Mouse (Mus musculus): ENCODE data around the gene Nuak2. TPM values are rescaled to one million over a fixed set of nuclear protein-coding genes. Genes with fewer than 3 reads are reported as not detected.

Nuak2 gene
- total RNA-seq, 1 experiment, result 8.0 TPM

DNA sequence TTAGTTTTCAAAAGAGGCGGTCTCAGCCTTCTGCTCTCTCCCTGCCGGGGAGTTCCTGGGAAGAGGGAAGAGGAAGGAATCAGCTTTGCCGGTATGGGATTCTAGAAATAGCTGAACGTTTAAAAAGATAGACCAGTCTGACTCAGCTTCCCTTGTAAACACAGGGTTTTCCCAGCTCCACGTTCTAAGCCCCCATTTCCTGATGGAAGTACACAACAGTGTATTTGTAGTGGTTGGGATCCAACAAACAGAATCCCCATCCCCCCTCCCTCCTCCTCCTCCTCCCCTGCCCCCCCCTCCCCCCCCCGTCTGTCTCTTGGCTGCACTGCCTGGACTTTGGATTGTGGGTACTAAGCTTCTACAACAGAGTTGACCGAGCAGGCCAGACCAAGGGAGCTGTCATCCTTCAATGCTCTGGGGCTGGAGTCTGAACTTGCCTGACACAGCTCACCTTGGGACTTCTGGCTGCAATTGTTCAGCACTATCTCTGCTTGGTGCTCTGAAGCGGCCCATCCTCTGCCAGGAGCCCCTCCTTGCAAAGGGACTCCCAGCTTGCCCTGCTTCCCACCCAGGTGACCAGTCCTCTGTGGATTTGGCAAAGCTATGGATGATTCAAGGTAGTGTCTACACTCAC lies 22.2 kb downstream of the Nuak2 start:
- H3K9ac ChIP-seq (ENCODE audit: insufficient read depth, low read depth, low read length, poor library complexity, severe bottlenecking), result no peak overlapping the region
- no peaks in the 10 kb centered on the region for H3K36me3 ChIP-seq (ENCODE audit: control insufficient read depth, insufficient read depth, low read length, poor library complexity, severe bottlenecking)
- no peak overlapping the region for H3K27ac ChIP-seq (ENCODE audit: insufficient read depth, low read depth, low read length, poor library complexity, severe bottlenecking)
- in situ Hi-C loops (cut with MboI; ENCODE audit: low sequenced_read_pairs in 2 of 2, unreplicated experiment in 2 of 2), result no loop called here
- H3K9me3 ChIP-seq (ENCODE audit: control insufficient read depth, insufficient read depth, low read depth, low read length), result no peaks in the 10 kb centered on the region
- peaks cover 23 to 38% of the 10 kb centered on the region in 2 experiments for H3K4me1 ChIP-seq (ENCODE audit: control insufficient read depth in 2 of 2, insufficient read depth in 2 of 2, low read length in 2 of 2, poor library complexity in 1 of 2)
- DNase-seq (ENCODE audit: low read depth, low spot score), result no peak
- H3K4me3 ChIP-seq (ENCODE audit: insufficient read depth in 1 of 2, low read depth in 1 of 2, low read length in 2 of 2, poor library complexity in 1 of 2, severe bottlenecking in 1 of 2), result no peak overlapping the region
- TF ChIP-seq CHD2 (IDR thresholded peaks at IDR 0.05; ENCODE audit: low read depth, low read length), result no peak
- TF ChIP-seq ZNF384 (IDR thresholded peaks at IDR 0.05; ENCODE audit: low read depth, low read length), result no peak
- TF ChIP-seq MAFK (IDR thresholded peaks at IDR 0.05; ENCODE audit: insufficient read depth, low read depth, low read length), result no peak
- TF ChIP-seq ZC3H11A (IDR thresholded peaks at IDR 0.05; ENCODE audit: borderline replicate concordance, low read depth, low read length), result no peak
- no peak for TF ChIP-seq HCFC1 (IDR thresholded peaks at IDR 0.05; ENCODE audit: borderline replicate concordance, insufficient read depth, low read length)

DNA sequence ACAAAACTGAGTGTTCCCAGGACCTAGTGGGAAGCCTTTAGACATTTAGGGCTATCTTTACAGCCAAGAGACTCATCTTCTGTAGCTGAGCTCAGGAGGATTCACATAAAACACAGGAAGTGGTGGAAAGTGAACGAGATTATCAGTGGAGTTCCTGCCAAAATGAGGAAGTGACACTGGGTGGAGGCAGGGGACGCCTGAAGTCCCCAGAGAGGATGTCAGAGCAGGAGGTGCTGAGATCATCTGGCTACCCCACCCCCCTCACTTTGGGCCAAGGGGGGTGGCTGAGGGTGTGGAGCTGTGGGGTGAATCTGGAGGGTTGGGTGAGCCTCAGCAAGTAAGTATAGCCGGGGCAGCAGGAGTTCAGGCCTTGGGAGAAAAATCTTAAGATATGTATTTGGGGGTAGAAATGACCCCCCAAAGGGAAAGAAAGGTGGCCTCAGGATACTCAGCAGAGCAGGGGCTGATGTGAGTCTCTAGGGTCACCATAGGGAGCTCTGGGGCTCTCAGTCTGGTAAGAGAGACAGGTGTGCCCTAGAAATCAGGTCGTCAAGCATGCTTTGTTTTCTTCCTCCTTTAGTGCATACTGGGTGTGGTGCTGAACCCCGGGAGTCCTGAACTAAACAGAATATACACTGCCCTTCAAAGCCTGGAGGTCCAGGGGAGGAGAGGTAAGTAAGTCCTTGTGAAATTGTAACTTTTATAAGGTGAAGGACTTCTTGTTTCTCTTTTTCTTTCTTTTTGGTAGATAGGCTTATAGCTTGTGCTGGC lies 26.0 kb downstream of the Nuak2 start:
- Histone ChIP-seq H3K36me3 (ENCODE audit: control insufficient read depth, insufficient read depth, low read length, poor library complexity, severe bottlenecking) (no peaks in the 10 kb centered on the region), H3K4me1 (ENCODE audit: control insufficient read depth in 2 of 2, insufficient read depth in 2 of 2, low read length in 2 of 2, poor library complexity in 1 of 2) (peaks cover 12 to 22% of the 10 kb centered on the region in 2 experiments), H3K9me3 (ENCODE audit: control insufficient read depth, insufficient read depth, low read depth, low read length) (no peaks in the 10 kb centered on the region), H3K27ac (ENCODE audit: insufficient read depth, low read depth, low read length, poor library complexity, severe bottlenecking) (peak overlapping the region; percentile 23), H3K9ac (ENCODE audit: insufficient read depth, low read depth, low read length, poor library complexity, severe bottlenecking) (no peak overlapping the region), H3K4me3 (ENCODE audit: insufficient read depth in 1 of 2, low read depth in 1 of 2, low read length in 2 of 2, poor library complexity in 1 of 2, severe bottlenecking in 1 of 2) (no peak overlapping the region)
- no peak for DNase-seq (ENCODE audit: low read depth, low spot score)
- no peak for TF ChIP-seq HCFC1 (IDR thresholded peaks at IDR 0.05; ENCODE audit: borderline replicate concordance, insufficient read depth, low read length)
- no peak for TF ChIP-seq MAFK (IDR thresholded peaks at IDR 0.05; ENCODE audit: insufficient read depth, low read depth, low read length)
- no peak for TF ChIP-seq CHD2 (IDR thresholded peaks at IDR 0.05; ENCODE audit: low read depth, low read length)
- TF ChIP-seq ZC3H11A (IDR thresholded peaks at IDR 0.05; ENCODE audit: borderline replicate concordance, low read depth, low read length), result no peak
- TF ChIP-seq ZNF384 (IDR thresholded peaks at IDR 0.05; ENCODE audit: low read depth, low read length), result no peak
- in situ Hi-C loops (cut with MboI; ENCODE audit: low sequenced_read_pairs in 2 of 2, unreplicated experiment in 2 of 2), result no loop called here

DNA sequence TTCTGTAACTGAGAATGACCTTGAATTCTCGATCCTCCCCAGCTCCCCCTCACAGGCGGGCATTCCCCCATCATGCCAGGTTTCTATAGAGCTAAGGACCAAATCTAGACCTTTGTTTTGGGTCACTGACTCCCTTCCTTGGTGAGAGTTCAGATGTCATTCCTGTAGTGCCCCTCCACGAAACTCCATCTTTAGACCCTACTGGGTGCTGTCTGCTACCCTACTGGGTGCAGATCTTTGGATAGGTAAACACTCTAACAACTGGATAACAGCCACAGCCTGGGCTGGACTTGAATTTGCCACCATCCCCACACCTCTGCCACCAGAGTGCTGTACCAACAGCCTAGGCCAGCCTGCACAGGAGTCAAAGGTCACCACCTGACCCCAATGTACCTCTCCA lies 26.6 kb downstream of the Nuak2 start:
- TF ChIP-seq ZNF384 (IDR thresholded peaks at IDR 0.05; ENCODE audit: low read depth, low read length) (no peak), ZC3H11A (IDR thresholded peaks at IDR 0.05; ENCODE audit: borderline replicate concordance, low read depth, low read length) (no peak), HCFC1 (IDR thresholded peaks at IDR 0.05; ENCODE audit: borderline replicate concordance, insufficient read depth, low read length) (no peak), CHD2 (IDR thresholded peaks at IDR 0.05; ENCODE audit: low read depth, low read length) (no peak), MAFK (IDR thresholded peaks at IDR 0.05; ENCODE audit: insufficient read depth, low read depth, low read length) (no peak)
- no peak for DNase-seq (ENCODE audit: low read depth, low spot score)
- in situ Hi-C loops (cut with MboI; ENCODE audit: low sequenced_read_pairs in 2 of 2, unreplicated experiment in 2 of 2), result no loop called here
- Histone ChIP-seq H3K36me3 (ENCODE audit: control insufficient read depth, insufficient read depth, low read length, poor library complexity, severe bottlenecking) (no peaks in the 10 kb centered on the region), H3K9me3 (ENCODE audit: control insufficient read depth, insufficient read depth, low read depth, low read length) (no peaks in the 10 kb centered on the region), H3K4me1 (ENCODE audit: control insufficient read depth in 2 of 2, insufficient read depth in 2 of 2, low read length in 2 of 2, poor library complexity in 1 of 2) (peaks cover 10 to 22% of the 10 kb centered on the region in 2 experiments), H3K4me3 (ENCODE audit: insufficient read depth in 1 of 2, low read depth in 1 of 2, low read length in 2 of 2, poor library complexity in 1 of 2, severe bottlenecking in 1 of 2) (no peak overlapping the region), H3K27ac (ENCODE audit: insufficient read depth, low read depth, low read length, poor library complexity, severe bottlenecking) (no peak overlapping the region), H3K9ac (ENCODE audit: insufficient read depth, low read depth, low read length, poor library complexity, severe bottlenecking) (no peak overlapping the region)

GRCm38 (mm10) chr1:132343191-132343590 lies 27.3 kb downstream of the Nuak2 start:
- in situ Hi-C loops (cut with MboI; ENCODE audit: low sequenced_read_pairs in 2 of 2, unreplicated experiment in 2 of 2), result no loop called here
- no peak overlapping the region for H3K9ac ChIP-seq (ENCODE audit: insufficient read depth, low read depth, low read length, poor library complexity, severe bottlenecking)
- H3K9me3 ChIP-seq (ENCODE audit: control insufficient read depth, insufficient read depth, low read depth, low read length), result no peaks in the 10 kb centered on the region
- TF ChIP-seq CHD2 (IDR thresholded peaks at IDR 0.05; ENCODE audit: low read depth, low read length) (no peak), HCFC1 (IDR thresholded peaks at IDR 0.05; ENCODE audit: borderline replicate concordance, insufficient read depth, low read length) (no peak), ZC3H11A (IDR thresholded peaks at IDR 0.05; ENCODE audit: borderline replicate concordance, low read depth, low read length) (no peak), ZNF384 (IDR thresholded peaks at IDR 0.05; ENCODE audit: low read depth, low read length) (no peak), MAFK (IDR thresholded peaks at IDR 0.05; ENCODE audit: insufficient read depth, low read depth, low read length) (no peak)
- H3K4me1 ChIP-seq (ENCODE audit: control insufficient read depth in 2 of 2, insufficient read depth in 2 of 2, low read length in 2 of 2, poor library complexity in 1 of 2), result peaks cover 9 to 16% of the 10 kb centered on the region in 2 experiments
- H3K4me3 ChIP-seq (ENCODE audit: insufficient read depth in 1 of 2, low read depth in 1 of 2, low read length in 2 of 2, poor library complexity in 1 of 2, severe bottlenecking in 1 of 2), result no peak overlapping the region
- H3K36me3 ChIP-seq (ENCODE audit: control insufficient read depth, insufficient read depth, low read length, poor library complexity, severe bottlenecking), result no peaks in the 10 kb centered on the region
- DNase-seq (ENCODE audit: low read depth, low spot score), result no peak
- no peak overlapping the region for H3K27ac ChIP-seq (ENCODE audit: insufficient read depth, low read depth, low read length, poor library complexity, severe bottlenecking)
